Mouse (Mus musculus) heart, postnatal 10 days (tissue): ENCODE data around the gene Galnt13. TPM values are rescaled to one million over a fixed set of nuclear protein-coding genes. Genes with fewer than 3 reads are reported as not detected.
A peak's percentile ranks its signal among the peaks of the same experiment; 100 is the strongest.
"Not testable (repeated sequence)": the region's sequence is repeated elsewhere in the genome, so short reads cannot be mapped to it uniquely, and the experiment has no call there.

ENCODE experiments used
- DNase-seq, 2 experiments: peaks; one replicate each; pipeline ENCODE4 v3.0.0; 2021
- intact Hi-C: fragments of 180-260 bp; cut with DNase I; formaldehyde crosslinking; loops from one replicate; pipeline ENCODE4 v1.15.1; 2025
- total RNA-seq, 2 experiments: library from RNA; stranded (reverse); gene quantifications; 2 replicates each; pipeline ENCODE4 v1.2.3; 2021

Galnt13 gene
- not detected for total RNA-seq

DNA sequence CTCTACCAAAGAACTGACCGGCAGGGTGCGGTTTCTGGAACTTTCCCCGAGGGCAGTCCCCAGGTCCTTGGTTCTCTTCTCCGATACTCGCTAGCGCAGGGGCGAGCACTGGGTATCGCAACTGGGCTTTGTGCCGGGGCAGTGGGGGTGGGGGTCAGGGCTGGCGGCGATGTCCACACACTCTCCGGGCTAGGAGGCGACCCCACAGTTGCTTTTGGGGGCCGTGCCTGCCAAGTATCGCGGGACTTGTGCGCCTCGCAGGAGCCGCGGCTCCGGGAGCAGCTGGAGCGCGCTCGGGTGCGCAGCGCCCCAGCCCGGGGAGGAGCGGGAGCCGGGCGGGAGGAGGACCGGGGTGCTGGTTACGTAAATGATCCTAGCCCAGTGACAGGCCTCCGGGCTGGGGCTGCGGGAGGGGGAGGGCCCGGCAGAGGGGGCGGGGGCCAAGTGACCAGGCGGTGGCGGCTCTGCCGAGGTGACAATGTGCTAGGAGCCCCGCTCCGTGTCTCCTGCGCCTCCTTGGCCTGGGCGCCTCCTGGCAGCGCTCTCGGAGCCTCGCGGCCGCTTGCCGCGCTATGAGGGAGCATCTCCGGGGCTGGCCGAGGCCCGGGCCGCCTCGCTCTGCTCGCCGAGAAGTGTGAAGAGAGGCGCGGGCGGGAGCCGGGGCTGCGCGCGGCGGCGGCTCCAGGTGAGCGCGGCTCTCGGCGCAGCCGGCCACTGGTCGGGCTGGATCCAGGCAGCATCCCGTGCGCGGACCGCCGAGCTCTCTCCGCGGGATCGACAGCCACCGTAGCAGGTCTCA lies at the start of gene Galnt13:
Gene Galnt13 (plus strand): TSS at position 381 of the 799 bp plus-strand sequence.
- intact Hi-C loops, result no loop called here
- no peak for DNase-seq

DNA sequence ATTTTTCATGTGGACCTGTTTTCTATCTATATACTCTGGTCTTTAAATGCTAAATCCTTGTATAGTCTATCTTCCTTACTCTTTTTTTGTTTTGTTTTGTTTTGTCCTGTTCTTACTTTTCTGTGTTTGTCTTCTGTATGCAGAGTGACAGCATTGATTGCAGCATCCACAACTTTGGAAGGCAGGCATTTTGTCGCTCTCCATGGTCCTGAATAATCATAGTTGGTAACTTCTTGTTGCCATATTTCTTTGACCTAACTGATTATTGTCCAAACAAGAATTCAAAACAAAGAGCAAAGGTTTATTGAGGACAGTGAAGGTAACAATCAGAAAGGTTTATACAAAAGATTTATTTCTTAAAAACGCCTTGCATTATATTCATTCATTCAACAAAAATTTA lies 5.1 kb upstream of the Galnt13 start:
- intact Hi-C loops, result no loop called here
- peak in 1 of 2 experiments; percentile 11 for DNase-seq

DNA sequence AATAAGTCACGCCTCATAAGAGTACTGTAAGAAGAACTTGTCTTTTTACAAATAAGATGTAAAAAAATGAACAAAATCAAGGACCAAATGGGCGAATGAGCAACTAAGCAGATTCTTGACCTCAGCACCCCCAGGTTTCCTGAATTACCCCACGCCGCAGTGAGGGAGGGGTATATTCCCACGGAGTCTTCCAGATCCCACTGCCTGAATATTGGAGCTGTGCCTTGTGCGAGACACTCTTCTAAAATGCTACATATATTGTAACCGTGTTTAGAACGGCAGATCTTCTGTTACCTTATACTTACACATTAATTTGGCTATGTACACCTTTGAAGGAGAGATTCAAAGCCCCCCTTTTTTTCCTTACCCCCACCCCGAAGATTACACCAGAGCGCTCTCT lies 737 bp upstream of the Galnt13 start:
- intact Hi-C loops, result no loop called here
- no peak for DNase-seq

DNA sequence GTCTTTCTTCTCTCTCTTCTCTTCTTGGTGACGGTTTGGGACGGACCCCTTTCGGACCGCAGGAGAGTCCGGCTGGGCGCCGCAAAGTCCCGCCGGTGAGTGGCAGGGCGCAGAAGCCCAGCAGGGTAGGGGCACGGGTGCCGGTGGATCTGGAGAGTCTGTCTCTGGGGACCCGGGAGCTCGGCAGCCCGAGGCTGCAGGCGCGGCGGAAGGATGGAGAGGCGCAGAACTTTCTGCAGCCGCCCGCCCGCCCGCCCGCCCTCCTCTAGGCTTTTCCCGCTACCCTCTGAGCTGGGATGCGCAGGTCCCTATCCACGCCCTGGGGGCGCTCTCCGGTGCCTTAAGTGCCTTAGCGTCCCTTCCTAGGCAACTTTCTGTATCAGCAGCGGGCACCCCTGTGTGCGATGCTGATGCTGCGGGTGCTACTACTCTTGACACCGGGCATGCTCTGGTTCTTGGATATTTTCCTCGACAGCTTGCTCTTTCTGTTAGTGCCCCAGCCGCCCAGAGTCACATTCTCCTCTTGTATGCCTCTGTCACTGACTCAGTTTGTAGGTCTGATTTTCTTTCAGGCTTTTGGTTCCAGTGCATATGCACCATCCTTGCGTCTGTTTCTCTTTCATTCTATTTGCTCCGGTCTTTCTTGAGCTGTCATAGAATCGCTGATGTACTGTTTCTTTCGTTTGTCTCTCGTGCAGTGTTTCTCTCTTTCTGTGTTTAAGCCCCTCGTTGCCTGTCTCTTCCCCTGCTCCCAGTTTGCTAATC lies 801 bp downstream of the Galnt13 start:
- intact Hi-C loops, result no loop called here

DNA sequence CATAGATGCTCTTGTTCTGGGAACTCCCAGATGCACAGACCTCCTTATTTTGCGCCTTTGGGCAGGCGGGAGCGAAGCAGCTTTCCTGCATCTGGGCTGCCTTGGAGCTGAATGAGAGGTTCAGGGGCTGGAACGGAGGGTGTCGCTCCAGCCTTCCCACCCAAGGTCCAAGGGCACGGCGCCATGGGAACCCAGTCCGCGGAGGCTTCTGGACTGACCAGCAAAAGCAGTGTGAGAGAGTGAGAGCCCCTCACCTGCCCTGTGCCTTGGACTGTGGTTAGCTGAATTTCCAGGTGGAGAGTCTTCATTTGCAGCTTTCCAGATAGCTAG lies 1.3 kb downstream of the Galnt13 start:
- no peak for DNase-seq
- intact Hi-C loops, result no loop called here

More for the DNA sequence above, 801 bp downstream of the Galnt13 start:
- DNase-seq, result no peak

DNA sequence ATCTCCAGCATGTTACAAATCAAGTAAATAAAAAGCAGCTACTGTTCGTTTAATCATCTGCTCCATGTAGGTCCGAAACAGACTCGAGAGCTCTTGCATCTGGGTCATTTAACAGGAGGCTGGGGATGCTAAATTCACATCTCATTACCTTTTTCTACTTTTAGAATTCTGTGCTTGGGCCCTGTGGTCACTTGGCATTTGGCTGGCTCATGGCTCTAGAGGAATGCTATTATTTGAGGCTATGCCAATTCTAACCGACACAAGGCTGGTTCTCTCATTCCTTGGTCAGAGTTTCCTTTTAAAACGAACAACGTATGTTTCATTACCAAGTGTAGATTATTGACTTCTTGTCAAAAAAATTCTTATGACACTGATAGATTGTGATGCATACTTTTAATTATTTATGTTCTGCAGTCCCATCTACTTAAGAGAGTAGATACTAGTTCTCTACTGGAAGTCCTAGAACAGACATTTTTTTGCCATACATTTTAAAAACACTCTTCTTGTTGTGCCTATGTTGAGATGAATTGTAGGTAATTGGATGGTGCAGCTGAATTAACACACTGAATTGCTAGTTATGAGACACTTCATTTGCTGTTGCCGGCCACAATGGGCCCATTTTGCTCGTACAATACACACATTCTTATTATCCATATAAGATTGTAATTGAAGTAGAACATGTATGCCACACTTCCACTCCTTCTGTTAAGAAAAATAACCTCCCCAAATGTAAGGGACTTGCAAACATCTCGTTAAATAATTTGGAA lies 6.8 kb downstream of the Galnt13 start:
- intact Hi-C loops, result no loop called here
- no peak for DNase-seq

DNA sequence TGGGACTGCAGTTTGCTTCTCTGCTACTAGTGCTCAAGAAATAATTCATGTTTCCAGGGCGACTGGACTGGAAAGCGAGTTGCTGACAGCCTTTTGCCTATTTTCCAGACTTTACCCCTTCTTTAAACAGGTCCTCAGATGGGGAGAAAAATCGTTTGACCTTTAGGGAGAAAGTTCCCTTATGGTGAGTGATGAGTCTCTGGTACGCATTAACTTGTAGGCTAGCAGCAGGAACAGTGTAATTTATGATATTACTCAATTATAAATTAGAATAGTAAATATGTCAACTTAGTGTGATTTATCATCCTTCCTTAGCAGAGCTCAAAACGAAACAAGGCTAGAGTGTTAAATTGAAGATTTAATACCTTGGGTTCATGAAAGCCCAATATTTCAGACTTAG lies 47.3 kb downstream of the Galnt13 start:
- intact Hi-C loops, result no loop called here
- DNase-seq, result no peak

DNA sequence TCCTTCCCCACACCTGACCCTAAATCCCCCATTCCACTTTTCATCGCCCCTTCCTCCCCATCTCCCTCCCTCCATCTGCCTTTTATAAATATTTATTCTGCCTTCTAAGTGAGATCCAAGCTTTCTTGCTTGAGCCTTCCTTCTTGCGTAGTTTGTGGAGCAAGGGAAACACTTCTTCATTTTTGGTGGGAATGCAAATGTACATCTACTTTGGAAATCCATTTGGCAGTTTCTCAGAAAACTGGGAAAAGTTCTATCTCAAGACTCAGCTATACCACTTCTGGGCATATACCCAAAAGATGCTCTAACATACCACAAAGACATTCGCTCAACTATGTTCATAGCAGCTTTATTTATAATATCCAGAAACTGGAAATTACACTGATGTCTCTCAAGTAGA lies 86.9 kb downstream of the Galnt13 start:
- intact Hi-C loops, result no loop called here

DNA sequence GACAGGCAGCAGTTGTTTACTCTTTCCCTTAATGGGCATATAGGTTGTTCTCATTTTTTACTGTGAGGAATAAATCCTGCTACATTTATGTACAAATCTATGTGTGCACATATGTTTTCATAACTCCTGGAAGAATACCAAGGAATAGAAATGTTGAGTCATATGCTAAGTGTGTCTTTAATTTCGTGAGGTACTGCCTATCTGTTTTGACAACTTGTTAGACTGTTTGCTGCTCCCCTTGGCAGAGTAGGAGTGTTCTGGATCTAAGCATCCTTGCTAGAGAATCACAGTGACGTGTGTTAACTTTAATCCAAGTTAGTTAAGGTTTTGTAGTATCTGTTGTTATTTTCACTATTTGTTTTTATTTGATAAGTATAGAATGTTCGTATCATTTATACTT lies 91.0 kb downstream of the Galnt13 start:
- intact Hi-C loops, result no loop called here
- DNase-seq, result no peak

More for the DNA sequence above, 86.9 kb downstream of the Galnt13 start:
- DNase-seq, result no peak

DNA sequence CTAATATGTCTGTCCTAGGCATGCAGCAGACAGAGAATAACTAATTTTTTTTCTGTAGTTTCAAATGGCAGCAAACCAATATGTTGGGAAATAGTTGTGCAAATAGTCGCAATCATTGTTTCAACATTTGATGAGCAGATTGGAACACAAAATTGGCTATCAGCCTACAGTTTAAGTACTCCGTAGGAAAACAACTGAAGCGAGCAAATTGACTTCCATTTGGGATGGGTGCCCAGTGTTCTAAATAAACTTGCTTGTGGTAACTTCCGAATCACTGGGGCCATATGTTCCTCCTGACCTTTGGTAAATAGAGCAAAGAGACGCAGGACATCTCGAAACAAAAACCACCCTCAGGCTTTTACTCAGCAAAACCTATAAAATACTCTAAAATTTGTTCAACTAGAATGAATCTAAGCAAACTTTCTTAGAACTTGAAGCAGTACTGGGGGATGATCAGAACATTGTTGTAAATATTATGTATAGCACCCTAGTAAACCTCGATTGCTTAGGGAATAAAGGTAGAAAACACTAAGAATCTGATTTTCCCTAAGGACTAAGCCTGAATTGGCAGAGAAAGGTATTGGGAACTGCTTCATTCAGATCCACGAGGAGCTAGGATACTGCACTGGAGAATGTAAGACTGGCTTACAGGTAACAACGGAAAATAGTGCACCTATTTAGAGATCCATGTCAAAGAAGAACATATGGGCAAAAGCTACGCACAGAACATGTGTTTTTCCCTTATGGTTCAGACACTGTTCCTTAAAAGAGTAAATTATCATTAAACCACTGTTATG lies 122.4 kb downstream of the Galnt13 start:
- no peak for DNase-seq
- intact Hi-C loops, result no loop called here

DNA sequence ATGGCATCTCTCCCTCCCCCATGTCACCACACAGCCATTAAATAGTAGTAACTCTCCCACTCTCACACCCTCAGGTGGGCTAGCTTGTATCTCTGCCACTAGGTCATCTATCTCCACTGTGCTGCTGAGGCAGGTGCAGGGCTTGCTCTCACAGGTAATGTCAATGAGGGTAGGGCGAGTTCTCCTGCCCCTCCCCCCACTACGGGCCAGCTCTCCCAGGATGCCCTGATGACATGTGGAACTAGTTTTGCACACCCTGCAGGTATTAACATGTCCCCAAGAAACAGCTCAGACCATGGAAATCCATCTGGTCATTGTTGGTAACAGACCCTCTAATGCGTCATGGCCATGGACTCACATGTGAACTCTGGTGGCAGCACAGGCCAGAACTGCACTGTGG lies 129.0 kb downstream of the Galnt13 start:
- DNase-seq, result no peak
- intact Hi-C loops, result no loop called here

DNA sequence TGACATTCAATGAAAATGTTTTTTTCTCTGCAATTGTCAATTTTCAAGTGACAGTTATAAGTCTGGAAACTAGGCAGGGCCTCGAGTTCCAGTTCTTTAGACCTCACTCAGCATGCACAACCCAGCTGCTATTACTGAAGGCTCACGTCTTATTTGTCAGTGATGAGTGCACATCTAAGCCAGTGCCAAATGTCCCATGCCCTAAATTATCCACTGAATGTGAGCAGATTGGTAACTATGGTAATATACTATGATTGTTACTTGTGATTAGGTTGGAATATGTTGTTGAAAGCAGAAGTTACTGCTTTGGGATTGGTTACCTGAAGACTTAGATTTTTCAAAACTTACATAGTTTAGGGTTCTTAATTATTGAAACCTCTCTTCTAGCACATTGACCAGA lies 131.1 kb downstream of the Galnt13 start:
- intact Hi-C loops, result no loop called here
- DNase-seq, result no peak

DNA sequence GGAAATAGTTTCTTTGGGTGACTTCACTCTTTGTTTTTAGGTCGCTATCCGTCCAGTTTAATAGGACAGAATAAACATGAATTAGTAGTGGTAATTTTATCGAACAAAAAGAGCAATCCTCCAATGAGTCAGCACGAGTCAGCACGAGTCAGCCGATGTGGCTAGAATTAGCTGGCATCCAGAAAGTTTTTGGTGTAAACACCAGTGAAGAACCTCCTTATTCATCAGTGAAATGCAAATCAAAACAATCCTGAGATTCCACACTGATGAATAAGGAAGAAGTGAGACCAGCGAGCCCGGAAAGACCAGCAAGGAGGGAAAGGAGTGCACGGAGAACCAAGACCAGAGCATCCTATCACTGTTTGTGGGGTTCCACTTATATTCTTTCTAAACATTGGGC lies 131.5 kb downstream of the Galnt13 start:
- no peak for DNase-seq
- intact Hi-C loops, result no loop called here

DNA sequence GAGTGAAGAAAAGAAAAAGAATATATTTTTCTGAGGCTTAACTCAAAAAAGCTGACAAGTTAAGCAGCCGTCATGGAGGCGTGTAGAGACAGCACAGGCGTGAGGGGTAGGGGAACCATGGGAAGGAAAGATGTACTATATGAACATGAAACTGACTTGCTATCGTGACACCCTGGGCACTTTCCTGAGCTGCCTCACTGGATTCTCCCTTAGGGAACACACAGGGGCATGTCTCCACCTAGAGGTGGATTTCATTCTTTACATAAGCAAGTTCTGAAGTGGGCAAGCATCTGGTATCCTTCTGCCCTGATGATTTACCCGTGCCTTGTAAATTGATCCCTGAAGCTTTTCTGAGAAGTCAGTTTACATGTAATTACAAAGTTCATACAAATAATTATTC lies 277.7 kb downstream of the Galnt13 start:
- DNase-seq, intact Hi-C loops: not testable (repeated sequence)

DNA sequence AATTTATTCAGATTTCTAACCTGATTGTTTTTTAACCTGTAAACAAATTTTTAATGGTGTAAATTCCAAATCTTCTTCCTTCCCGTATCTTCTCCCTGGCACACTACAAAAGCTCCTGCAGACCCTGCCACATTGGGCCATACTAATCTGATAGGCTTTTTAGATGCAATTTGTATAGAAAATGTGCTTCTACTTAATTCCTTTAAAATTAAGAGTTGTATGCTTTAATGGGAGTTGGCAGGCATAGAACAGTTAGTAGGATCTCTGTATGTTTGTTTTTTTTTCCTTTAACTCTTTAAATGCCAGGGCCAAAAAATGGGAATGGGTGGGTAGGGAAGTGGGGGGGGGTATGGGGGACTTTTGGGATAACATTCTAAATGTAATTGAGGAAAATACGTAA lies 315.1 kb downstream of the Galnt13 start:
- DNase-seq, result no peak
- intact Hi-C loops, result no loop called here

DNA sequence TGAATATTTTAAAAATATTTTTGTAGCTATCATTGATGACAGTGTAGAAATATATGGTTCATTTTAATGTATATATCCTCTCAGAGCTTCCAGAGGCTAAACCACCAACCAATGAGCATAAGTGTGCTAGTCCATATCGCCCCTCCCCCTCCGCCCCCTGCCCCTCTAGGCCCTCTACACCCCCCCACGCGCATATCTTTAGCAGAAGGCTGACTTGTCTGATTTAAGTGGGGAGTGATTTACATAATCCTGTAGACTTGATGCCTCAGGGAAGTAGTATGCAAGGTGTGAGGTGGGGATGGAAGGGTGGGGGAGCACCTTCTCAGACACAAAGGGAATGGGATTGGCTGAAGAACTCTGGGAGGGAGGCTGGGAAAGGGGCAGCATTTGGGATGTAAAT lies 323.7 kb downstream of the Galnt13 start:
- no peak for DNase-seq
- intact Hi-C loops, result no loop called here

DNA sequence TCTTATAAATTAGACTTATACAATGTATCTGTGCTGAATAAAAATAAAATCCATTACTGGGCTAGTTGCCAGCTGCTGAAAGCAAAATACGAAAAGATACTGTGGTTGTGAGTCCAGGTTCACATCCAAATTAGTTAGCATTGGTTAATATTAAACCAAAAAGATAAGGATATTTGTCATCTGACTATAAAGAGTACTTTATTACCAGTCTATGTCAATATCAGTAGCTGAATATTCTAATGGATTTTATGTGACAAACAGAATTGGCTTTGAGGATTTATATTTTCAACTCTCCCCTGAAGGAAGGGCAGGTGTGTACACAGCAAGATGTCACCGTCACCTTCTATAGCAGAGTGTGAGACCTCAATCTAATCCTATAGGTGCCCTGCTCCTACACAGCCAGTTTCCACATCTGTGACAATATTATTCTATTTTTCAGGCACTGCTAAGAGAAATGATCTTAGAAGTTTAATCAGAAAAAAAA lies 342.7 kb downstream of the Galnt13 start:
- no peak for DNase-seq
- intact Hi-C loops, result no loop called here

DNA sequence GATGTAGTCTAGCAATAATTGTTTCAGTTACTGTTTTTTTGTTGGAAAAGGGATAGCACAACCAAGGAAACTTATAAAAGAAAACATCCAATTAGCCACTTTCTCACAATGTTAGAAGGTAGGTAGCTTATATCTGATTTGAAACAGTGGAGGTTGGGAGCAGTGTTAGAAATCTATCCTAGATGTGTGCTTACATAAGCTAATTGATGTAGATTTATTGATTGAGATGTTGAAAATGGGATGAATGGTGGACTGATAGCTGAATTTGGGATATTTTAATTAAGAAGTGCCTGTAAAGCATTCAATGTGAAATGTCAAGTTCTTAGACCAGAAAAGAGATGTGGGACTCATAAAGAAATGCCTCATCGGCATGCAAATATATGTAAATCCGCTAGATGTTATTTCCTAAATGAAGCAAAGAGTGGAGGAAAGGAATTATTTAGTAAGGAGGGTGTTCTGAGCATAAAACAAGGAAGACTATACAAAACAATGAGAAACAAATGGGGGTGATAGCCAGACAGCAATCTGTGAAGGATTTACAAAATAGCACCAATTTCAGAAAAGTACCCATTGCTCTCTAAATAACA lies 377.6 kb downstream of the Galnt13 start:
- intact Hi-C loops, result no loop called here
- DNase-seq, result no peak

DNA sequence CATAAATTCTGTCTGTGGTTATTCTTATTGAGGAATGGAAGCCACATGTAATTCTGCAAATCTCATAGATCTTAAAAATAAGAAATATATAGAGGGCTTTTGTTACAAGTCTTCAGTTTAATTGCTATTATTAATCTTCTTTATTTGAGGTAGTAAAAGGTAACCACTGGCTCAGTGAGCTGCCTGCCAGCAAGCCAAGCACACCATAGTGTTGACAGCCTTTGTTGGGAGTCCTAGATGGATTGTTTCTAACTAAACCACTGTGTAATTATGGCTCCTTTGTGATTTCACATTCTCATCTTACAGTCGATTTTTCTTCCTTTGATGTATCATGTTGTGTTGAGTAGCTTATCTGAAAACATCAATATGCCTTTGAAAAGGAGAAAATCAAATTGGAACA lies 405.1 kb downstream of the Galnt13 start:
- intact Hi-C loops, result no loop called here
- no peak for DNase-seq
